Mouse (Mus musculus) monocyte, adult 2 months (primary cell): ENCODE data around the gene Irak4.

Source experiments
- DNase-seq, 2 experiments: peaks; one replicate each; pipeline ENCODE4 v3.0.0; 2022; ENCODE audit warnings: low spot score in 2 of 2, low read depth in 1 of 2

Gene Irak4

GRCm38 (mm10) chr15:94543409-94544051 is at the start of gene Irak4, which contains the start of gene Pus7l:
Gene Irak4, plus strand, starts transcription at chr15:94543643.
Gene Pus7l, minus strand, starts transcription at chr15:94543547.
- peak; percentile 87 to 95 for DNase-seq

DNA sequence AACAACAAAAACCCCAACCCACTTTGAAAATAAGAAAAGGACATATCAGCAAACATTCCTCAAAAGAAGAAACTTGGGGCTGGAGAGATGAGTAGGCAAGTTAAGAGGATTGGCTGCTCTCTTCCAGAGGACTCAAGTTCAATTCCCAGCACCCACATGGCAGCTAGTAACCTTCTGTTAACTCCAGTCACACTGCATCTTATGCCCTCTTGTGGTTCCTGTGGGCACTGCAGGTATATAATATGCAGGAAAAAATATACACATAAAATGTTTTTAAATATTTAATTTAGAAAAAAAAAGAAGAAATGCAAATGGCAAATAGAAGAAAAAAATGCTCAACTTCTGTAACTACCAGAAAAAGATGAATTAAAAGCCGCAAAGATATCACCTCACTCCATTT is 49.0 kb upstream of the Irak4 start:
- no peak for DNase-seq

- no peak for DNase-seq
Measured at GRCm38 (mm10) chr15:94495936-94496335, 47.5 kb upstream of the Irak4 start.

GRCm38 (mm10) chr15:94499260-94499659 is 44.2 kb upstream of the Irak4 start:
- no peak for DNase-seq

DNA sequence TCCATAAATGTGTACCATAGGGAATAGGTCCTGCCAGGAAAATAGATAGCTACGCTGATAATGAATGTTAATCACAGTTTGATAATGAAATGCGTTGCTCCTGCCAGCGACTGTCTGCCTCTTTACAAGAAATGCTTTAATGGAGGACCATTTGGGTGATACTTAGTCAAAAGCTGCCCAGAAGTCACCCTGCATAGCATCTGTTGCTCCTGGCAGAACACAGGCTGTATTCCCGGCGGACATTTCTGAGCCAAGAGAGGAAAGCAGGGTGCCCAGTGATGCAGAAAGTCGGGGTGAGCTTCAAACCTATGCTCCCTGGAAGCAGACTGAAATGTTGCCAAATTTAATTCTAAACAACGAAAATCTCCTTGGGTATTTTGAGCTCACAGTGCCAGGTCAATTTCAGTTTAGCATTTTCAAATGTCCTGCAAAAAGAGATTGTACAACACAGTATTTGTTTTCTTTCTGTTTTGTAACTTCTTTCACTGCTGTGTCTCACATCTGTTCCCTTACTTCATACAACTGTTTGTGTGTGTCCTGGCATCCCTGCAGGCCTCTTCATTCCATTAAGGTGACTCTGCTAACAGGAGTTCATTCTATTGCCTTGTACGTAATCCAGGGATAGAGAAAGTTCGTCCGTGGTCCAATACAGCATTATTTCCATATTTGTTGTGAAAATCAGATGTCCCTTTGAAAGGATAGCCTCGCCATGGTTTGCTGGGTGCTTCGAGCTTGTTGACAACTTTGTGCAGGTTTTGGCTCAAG is 39.8 kb upstream of the Irak4 start:
- no peak for DNase-seq

DNA sequence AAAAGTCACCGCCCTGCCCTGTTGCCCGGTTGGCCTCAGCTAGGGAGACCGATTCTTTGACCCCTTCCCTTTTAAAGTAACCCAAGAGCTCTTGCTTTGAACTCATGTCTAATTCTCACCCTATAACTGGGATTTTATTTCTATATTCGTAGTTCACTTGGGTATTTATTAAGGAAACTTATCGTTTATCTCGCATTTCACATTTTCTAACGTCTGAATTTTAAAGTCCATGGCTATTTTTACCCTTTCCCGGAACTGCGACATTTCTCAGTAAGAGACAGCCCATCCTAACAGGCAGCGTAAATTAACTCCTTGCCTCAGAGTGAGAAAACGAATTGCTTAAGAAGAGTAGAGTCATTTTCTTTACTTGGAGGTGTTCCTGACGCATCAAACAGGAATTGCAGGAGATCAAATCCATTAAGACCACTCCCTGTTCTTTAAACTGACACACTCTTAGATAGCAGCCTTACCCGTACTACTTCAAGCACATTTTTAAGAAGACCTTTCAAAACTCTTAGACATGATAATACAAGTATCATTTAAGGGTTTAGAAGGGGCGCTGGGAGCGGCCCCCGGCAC is 25.4 kb upstream of the Irak4 start:
- no peak for DNase-seq

GRCm38 (mm10) chr15:94520205-94520900 is 23.1 kb upstream of the Irak4 start:
- no peak for DNase-seq

DNA sequence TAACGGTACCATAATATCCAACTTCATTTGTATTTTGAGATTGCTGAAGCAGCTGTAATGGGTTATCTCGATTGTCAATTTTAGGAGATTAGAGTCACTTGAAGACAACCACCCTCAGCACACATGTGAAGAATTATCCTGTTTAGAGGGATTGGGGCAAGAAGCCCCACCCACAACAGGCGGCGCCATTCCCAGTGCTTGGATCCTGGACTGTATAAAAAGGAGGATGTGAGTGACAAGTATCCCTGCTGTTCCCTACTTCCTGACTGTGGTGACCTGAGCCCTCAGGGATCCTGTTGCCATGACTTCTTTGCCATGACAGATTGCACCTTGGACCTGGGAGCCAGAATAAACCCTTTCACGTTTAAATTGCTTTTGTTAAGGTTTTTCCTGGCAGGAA is 22.5 kb upstream of the Irak4 start:
- no peak for DNase-seq

- no peak for DNase-seq
Measured at GRCm38 (mm10) chr15:94523251-94523650, 20.2 kb upstream of the Irak4 start.

DNA sequence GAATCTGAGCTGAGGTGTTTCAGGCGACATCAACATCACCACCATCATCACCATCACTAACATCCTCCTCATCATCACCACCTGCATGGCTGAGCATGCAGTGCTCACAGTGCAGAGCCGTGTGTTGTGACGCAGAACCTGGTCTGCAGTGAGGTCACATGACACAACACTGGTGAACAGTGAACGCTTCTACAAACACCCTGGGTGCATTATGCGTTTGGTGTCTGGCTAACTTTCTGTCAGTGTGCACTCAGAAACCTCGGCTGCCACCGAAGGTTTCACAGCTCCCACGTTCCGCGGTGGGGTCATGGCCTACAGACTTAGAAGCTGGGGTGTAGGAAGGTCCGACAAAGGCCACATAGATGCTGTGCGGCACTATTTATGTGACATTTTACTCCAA is 18.5 kb upstream of the Irak4 start:
- no peak for DNase-seq

DNA sequence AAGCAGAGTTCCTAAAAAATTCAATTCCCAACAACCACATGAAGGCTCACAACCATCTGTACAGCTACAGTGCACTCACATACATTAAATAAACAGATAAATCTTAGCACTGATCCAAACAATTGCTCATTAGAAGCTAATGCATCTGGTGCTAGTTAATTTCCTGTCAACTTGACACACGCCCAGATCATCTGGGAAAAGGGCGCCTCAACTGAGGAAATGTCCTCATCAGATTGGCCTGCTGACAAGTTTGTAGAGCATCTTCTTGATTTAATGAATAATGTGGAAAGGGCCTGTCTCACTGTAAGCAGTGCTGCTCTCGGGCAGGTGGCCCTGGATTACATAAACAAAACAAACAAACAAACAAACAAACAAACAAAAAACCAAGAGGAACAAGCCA is 12.9 kb upstream of the Irak4 start:
- no peak for DNase-seq

DNA sequence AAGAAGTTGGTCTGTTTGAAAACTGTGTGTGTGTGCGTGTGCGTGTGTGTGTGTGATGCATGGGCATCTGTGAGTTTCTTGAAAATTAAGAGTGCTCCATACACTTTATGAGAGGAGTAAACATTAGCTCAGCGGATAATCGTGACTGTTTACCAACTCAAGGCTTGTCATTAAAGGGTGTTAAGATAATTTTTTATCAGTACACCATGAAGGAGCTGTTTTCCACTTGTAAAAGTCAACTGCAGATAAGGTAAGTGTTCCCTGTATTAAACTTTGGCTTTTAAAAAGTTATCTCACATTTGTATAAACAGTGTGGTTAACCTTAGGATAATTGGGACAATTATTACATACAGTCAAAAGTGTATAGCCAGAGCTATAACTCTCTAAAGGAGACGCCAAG is 11.1 kb upstream of the Irak4 start:
- no peak for DNase-seq

- no peak for DNase-seq
Measured at GRCm38 (mm10) chr15:94532956-94533355, 10.5 kb upstream of the Irak4 start.

DNA sequence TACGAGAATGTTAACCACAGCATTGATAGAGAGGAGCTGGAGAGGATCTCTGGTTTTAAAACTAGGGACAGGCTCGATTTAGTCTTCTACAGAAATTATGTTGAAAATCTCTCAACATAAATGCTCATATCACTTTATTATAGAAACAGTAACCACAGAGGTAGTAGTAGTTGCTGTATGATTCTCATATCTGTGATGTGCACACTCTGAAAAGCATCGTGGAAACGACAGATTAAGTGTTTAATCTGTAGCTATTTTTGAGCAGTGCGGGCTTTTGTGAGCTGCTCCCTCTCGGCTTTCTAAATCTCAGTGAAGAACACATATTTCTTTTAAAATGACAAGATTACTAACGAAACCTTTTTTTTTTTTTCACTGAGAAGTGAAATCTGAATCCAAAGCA is 7.9 kb upstream of the Irak4 start:
- DNase-seq = no peak

DNA sequence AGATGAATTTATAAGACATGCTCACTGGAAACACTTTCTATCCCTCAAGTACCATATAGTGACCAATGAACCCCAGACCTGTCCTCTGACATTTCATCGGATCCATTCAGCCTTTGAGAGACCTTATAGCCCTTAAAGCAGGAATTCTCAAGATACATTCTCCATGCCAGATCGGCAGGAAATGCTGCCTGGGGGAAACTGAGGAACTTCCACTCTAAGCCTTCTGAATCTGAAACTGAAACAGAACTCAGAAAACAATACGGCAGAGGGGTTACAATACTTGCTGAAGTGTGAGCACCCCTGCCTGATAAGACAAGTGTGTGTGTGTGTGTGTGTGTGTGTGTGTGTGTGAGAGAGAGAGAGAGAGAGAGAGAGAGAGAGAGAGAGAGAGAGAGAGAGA is 4.1 kb upstream of the Irak4 start:
- DNase-seq = no peak

DNA sequence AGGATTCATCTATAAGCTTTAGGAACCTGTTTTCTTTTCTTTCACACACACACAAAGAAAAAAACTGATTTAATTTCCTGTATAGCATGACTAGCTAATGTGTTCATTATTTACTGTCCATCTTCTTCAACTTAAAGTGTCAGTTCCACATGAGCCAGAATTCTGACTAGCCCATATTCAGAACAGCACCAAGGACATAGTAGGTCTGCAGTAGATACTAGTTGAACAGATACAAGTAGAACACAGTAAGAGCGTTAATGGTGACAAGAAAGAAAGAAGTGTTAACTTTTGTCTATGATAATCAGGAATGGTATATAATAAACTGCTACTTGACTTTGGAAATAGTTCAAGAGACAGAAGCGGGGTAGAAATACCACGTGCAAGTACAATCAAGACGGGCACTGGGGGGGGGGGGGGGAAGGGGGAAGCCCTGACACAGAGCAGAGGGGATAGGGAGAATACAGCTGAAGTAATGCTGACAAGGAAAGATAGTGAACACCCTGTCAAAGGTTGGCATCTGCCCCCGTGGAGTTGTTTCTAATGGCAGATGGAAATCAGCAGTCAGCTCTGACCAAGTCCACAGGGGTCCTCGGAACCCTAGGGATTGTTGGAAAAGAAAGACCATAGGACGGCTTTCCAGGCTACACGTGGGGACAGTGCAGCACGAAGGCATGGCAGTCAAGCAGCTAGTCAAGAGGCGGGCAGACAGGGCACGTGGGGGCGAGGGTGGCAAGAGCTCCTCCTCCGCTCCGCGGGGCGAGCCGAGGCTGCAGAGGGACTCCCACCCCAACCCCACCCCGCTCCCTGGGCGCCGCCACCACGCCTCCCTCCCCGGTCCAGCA is 655 bp upstream of the Irak4 start:
- DNase-seq = no peak

- no peak for DNase-seq
Measured at GRCm38 (mm10) chr15:94544052-94544636, 701 bp downstream of the Irak4 start.

DNA sequence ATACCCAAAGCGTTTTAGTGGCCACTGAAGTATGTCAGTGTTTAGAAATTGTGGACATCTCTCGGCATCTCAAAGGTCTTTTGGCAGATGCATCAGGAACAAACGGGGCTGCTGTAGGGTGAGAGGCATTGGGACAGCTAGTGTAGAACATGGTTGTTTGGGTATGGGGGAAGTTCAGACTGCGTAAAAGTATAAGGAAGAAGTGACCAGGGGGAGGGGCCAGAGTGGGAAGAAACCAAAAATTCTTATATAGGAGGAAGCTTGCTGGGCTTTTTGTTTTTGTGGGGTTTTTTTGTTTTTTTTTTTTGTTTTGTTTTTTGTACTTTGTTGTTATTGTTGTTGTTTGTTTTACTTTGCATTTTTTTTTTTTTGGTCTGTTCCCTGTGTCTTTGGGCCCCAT is 1.4 kb downstream of the Irak4 start:
- DNase-seq = peak; percentile 11 to 22

- no peak for DNase-seq
Measured at GRCm38 (mm10) chr15:94553536-94553935, 10.1 kb downstream of the Irak4 start.

- peak; percentile 34 to 74 for DNase-seq
Measured at GRCm38 (mm10) chr15:94557442-94557841, 14.0 kb downstream of the Irak4 start.
